Mouse (Mus musculus) bone marrow, adult 2 months (tissue): ENCODE measurements around the gene Tsc2. TPM values are rescaled to one million over a fixed set of nuclear protein-coding genes. Genes with fewer than 3 reads are reported as not detected.

Experiments used
- H3K27ac ChIP-seq: fragments of 200-500 bp; 2 replicates; pipeline ENCODE4 v1.5.1; 2012; ENCODE audit warnings: low read depth, mild to moderate bottlenecking, control low read depth, inconsistent platforms, low read length; ENCODE audit not compliant: control insufficient read depth, poor library complexity, insufficient read depth
- H3K4me1 ChIP-seq: fragments of 200-500 bp; 2 replicates; pipeline ENCODE4 v1.6.1; 2011; ENCODE audit warnings: low read length; ENCODE audit not compliant: control insufficient read depth, insufficient read depth
- H3K4me3 ChIP-seq: fragments of 200-500 bp; replicated peaks from 2 replicates; pipeline ENCODE3; 2011; ENCODE audit warnings: mild to moderate bottlenecking, low read depth, low read length, control low read depth; ENCODE audit not compliant: control insufficient read depth
- CTCF ChIP-seq: fragments of 200-500 bp; IDR thresholded peaks from 2 replicates; pipeline ENCODE4 v1.5.1; 2011; ENCODE audit warnings: low read length, control low read depth; ENCODE audit not compliant: control insufficient read depth, insufficient read depth
- POLR2A ChIP-seq: fragments of 200-500 bp; IDR thresholded peaks from 2 replicates; pipeline ENCODE4 v1.6.1; 2011; ENCODE audit warnings: low read depth, mild to moderate bottlenecking, control low read depth, low read length, borderline replicate concordance; ENCODE audit not compliant: control insufficient read depth
- WGBS: fragments of 180-500 bp; shearing (Covaris S2); methylation state at CpG from one replicate; pipeline ENCODE4 v1.1.7; 2018; 5-methylcytosine and 5-hydroxymethylcytosine counted together
- polyA plus RNA-seq: library from polyadenylated mRNA; stranded (reverse); fragments of >200 nt; gene quantifications from 2 replicates; pipeline ENCODE4 v1.2.4, GENCODE M21; 2011; ENCODE audit warnings: low replicate concordance; ENCODE audit not compliant: missing spikeins, insufficient read depth, insufficient read length

Gene Tsc2
- polyA plus RNA-seq, 1 experiment = 92.1 TPM

DNA sequence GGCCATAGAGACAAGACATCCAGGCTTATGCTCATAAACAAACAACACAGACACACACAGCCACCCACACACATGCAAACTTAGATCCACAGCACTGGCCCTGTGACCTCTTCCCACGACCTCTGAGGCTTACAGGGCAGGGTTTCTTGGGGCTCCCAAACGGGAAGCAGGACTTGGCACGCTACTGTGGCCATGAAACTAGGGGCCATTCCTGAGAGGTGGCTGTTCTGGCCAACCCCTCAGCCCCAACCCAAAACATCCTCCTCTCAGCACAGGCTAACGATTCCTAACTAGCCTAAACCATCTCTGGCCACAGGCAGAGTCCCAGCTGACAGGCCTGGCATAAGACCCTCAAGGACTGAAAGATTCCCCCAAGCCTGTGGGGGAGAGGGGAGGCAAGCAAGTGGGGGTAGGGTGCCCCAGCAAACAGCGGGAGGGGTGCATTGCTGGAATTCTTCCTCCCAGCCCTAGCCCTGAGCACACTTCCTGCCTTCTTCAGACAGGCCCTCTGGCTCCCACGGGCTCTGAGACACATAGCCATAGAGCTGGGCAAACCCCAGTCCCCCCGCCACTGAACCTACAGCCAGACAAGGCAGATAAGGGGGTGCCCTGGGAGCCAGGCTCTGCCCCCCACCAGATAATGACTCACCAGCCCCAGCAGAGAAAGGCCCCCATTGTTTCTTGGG lies 11.7 kb upstream of the Tsc2 start:
- no peak overlapping the region for H3K27ac ChIP-seq
- 64% methylated on average over 7 of the region's 7 CpGs for WGBS
- TF ChIP-seq CTCF = no peak
- no peak for TF ChIP-seq POLR2A
- no peaks in the 10 kb centered on the region; the same call in 1 of the 2 replicates for H3K4me1 ChIP-seq
- no peak overlapping the region for H3K4me3 ChIP-seq

DNA sequence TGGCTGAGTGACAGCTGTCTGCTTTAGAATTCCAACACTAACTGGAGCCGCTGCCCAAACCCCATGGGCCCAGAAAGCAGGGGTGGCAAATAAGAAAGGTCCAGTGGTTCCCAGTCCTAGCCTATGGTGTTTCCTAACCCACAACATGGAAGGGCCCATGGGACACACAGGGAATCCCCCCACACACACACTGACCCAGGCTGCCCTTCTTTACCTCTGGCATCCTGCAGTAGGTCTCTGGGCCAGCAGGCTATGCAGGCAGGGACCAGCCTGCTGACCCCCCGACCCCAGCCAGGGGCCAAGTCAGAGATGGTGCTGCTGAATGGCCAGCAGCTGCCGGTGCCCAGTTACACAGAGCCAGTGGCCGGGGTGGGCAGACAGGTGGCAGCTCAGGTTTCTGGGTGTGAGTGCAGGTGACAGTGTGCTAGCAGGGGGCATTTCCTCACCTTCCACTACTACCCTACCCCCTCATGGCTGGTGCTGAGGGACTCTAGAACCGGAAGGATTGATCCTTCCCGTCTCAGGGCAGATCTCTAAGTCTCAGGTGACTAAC lies 10.4 kb upstream of the Tsc2 start:
- 88% methylated on average over 6 of the region's 6 CpGs for WGBS
- no peak for TF ChIP-seq CTCF
- TF ChIP-seq POLR2A = no peak

DNA sequence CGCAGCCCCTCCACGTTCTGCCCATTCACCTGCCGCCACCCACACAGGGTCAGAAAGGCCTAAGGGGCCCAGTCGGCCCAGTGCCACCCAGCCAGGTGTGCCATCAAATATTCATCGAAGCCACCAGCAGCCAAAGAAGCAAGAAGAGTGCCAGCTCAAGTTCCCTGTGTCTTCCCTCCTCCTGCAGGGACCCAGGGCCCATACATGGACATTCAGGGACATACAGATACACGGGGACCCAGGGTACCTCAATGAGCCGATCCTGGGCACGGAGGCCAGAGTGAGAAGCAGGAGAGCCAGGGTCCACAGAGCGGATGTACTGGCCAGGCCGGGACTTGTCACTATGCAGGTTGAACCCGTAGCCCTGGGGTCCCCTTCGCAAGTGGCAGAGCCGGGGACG lies 9.5 kb upstream of the Tsc2 start:
- WGBS = 90% methylated on average over 14 of the region's 14 CpGs

More for the DNA sequence above, 10.4 kb upstream of the Tsc2 start:
- Histone ChIP-seq H3K4me1 (no peaks in the 10 kb centered on the region), H3K27ac (no peak overlapping the region), H3K4me3 (no peak overlapping the region)

DNA sequence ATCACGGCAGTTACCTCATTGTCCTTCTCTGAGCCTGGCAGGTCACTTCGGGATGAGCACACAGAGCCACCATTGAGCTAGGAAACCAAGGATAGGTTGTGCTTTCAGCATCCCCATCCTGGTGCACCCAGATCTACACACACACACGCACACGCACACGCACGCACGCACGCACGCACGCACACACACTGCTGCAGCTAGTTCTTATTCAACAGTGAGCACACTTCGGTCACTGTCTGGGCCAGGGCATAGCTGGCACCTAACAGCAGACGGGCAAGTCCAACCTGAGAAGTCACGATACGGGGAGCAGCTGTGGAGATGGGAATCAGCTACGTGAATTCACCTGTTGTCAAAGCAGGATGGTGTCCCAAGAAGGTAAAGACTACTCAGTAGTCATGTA lies 8.2 kb upstream of the Tsc2 start:
- 90% methylated on average over 15 of the region's 15 CpGs for WGBS
- TF ChIP-seq POLR2A (no peak), CTCF (no peak)
- Histone ChIP-seq H3K4me1 (no peaks in the 10 kb centered on the region), H3K27ac (no peak overlapping the region), H3K4me3 (no peak overlapping the region)

More for the DNA sequence above, 9.5 kb upstream of the Tsc2 start:
- no peak overlapping the region for H3K4me3 ChIP-seq
- H3K4me1 ChIP-seq = no peaks in the 10 kb centered on the region
- H3K27ac ChIP-seq = no peak overlapping the region
- no peak for TF ChIP-seq POLR2A
- no peak for TF ChIP-seq CTCF

DNA sequence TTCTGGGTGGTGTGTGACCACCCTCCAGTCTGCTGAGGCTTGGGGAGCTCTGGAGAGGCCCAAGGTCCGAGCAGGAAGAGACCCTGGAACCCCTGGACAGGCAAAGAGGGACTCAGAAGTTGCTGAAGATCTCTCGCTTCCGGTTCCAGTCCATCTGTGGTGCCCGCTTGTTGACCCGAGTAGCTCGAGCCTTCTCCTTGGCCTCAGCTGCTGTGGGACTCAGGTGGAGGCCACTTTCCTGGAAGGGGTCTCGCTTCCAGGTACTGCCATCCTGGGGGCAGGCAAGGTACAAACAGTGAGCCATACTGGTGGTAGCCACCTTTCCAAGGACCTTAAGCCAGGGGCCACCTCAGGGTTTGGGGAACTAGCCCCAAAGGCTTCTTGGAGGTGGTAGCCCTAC lies 7.7 kb upstream of the Tsc2 start:
- H3K4me1 ChIP-seq = no peaks in the 10 kb centered on the region
- H3K27ac ChIP-seq = no peak overlapping the region
- WGBS = 82% methylated on average over 7 of the region's 7 CpGs
- no peak overlapping the region for H3K4me3 ChIP-seq
- TF ChIP-seq CTCF (no peak), POLR2A (no peak)

DNA sequence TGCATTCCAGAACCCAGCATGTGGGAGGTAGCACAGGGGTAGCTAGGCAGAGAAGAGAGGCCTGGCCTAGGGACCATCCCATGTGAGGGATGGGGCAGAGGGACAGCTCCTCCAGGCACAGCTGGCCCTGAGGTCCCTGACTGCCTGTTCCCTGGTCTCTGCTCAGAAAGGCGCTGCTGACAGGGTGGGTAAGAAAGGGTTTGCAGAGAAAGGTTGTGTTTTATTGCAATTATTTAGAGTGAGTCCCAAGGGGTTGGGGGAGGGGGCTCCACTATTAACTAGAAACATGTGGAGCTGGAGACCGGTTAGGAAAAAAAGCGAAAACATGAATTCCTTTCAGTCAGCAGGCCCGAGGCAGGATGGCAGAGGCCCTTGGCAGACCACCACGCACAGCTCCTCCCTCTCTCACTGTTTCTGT lies 7.2 kb upstream of the Tsc2 start:
- H3K27ac ChIP-seq = no peak overlapping the region
- 91% methylated on average over 5 of the region's 5 CpGs for WGBS
- no peaks in the 10 kb centered on the region for H3K4me1 ChIP-seq
- TF ChIP-seq POLR2A (no peak), CTCF (no peak)
- no peak overlapping the region for H3K4me3 ChIP-seq

DNA sequence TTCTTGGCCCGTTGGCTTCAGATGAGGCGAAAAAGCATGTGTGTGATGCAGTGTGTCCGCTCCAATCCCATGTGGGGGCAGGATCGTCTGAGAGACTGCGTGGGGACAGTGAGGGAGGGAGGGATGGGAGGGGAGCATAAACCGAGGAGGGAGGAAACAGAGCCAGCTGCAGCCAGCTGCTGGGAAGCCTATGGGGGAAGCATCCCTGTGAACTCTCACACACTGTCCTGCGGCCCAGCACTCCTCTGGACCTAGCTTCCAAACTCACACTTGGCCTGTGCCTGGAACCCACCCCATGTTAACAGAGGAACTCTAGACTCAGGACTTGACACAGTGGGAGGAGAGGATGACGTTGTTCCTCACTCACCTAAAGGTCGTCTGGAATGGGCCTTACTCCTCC lies 6.4 kb upstream of the Tsc2 start:
- no peaks in the 10 kb centered on the region for H3K4me1 ChIP-seq
- H3K27ac ChIP-seq = no peak overlapping the region
- no peak overlapping the region for H3K4me3 ChIP-seq
- 76% methylated on average over 9 of the region's 9 CpGs for WGBS
- TF ChIP-seq CTCF (no peak), POLR2A (no peak)

DNA sequence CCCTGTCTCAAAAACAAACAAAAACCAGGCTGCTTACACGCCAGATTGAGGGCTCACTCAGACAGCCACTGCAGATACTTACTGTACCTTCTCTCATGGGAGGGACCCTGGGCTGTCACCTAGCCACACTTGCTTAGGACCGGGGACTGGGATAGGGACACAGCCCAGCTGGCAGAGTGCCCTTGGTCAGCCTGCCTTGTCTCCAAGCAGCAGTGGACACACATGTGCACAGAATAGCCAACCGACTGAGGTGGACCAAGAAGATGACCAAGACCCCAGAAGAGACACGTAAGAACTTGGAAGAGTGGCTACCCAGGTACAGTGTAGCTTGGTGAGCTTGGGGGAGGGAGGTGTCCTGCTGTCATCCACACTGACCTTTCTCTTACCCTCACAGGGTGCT lies 5.8 kb upstream of the Tsc2 start:
- H3K27ac ChIP-seq = no peak overlapping the region
- H3K4me3 ChIP-seq = no peak overlapping the region
- peaks cover 2% of the 10 kb centered on the region for H3K4me1 ChIP-seq
- TF ChIP-seq CTCF (no peak), POLR2A (no peak)
- 85% methylated on average over 4 of the region's 4 CpGs for WGBS
